Comparison of ENCODE assay signal across 8 mouse cellular contexts in the genomic region with DNA sequence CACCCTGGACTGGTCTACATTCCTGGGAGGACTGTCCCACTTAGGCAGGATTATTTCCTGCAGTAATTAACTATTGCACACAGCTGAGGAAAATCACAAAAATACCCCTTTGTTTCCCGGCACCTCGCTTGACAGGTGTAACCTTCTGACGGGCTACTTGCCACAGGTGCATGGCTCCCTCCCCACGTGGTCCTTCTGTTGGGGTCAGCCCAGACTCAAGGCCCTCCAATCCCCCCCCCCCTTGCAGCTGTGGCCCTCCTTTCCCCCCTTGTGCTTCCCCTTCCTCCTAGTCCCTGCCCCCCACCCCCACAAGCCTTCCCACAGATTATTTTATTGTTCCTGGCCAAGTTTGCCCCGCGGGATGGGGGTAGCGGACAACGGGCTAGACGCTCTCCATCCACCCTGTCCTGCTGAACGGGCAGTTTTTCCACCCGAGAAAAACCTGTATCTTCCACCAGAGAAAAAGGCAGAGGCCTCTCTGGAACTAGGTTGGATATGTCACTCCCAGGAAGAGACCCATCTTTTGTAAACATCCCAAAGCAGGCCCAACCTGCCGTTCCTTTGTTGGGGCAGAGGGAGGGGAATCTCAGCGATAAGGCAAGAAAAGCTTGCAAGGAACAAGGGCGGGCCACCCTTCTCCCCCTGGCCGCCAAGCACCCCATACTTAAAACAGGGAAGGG. TPM values are rescaled to one million over a fixed set of nuclear protein-coding genes. Genes with fewer than 3 reads are reported as not detected.
DNase-seq lines count a peak whose midpoint lies in the region; ATAC-seq and TF ChIP-seq lines count a peak whose summit lies in the region.

No protein-coding gene starts in this region.

- WGBS in kidney, postnatal 0 days, result 1% methylated on average over 15 of the region's 15 CpGs
- 2% methylated on average over 15 of the region's 15 CpGs for WGBS in macrophage (ENCODE audit: missing documents)

- no peaks in the 10 kb centered on the region for H3K27me3 ChIP-seq in kidney, postnatal 0 days (ENCODE audit: insufficient read depth, low read length)

- ATAC-seq in kidney, postnatal 0 days (replicated peaks; ENCODE audit: low FRiP score, low read depth), result no peak

- H3K4me3 ChIP-seq in left cerebral cortex, adult 2 months, result peak overlapping the region; percentile 89
- peak overlapping the region; percentile 93 for H3K4me3 ChIP-seq in embryonic fibroblast, embryonic 13.5 days (ENCODE audit: insufficient read depth, low read length)
- H3K4me3 ChIP-seq in kidney, postnatal 0 days (replicated peaks; ENCODE audit: low read depth, low read length), result peak overlapping the region; percentile 98
- peak overlapping the region; percentile 79 for H3K4me3 ChIP-seq in macrophage (ENCODE audit: inconsistent target)

- peak overlapping the region; percentile 79 for H3K4me2 ChIP-seq in kidney, postnatal 0 days (ENCODE audit: low read length)

- H3K79me2 ChIP-seq in macrophage (ENCODE audit: inconsistent target), result peaks cover 36% of the 10 kb centered on the region

- 0 out of 2 replicates have a peak, but pooled peaks cover 8% of the 10 kb centered on the region for H3K36me3 ChIP-seq in kidney, postnatal 0 days (ENCODE audit: insufficient read depth, low read length)
- no peaks in the 10 kb centered on the region for H3K36me3 ChIP-seq in macrophage (ENCODE audit: inconsistent target)

- TF ChIP-seq POLR2A in embryonic fibroblast, embryonic 13.5 days (IDR thresholded peaks at IDR 0.05; ENCODE audit: low read depth, low read length), result peak; percentile 14; the same call in 1 of the 2 replicates

- no peak for TF ChIP-seq CTCF in left cerebral cortex, adult 2 months (IDR thresholded peaks at IDR 0.05)
- no peak for TF ChIP-seq CTCF in embryonic fibroblast, embryonic 13.5 days (IDR thresholded peaks at IDR 0.05; ENCODE audit: borderline replicate concordance, insufficient read depth, low read length)
- no peak for TF ChIP-seq CTCF in kidney, postnatal 0 days (IDR thresholded peaks at IDR 0.05; ENCODE audit: low read depth)

- H3K4me1 ChIP-seq in embryonic fibroblast, embryonic 13.5 days (ENCODE audit: control insufficient read depth, insufficient read depth, low read length), result peaks cover 4% of the 10 kb centered on the region
- peaks cover 9% of the 10 kb centered on the region; the same call in 1 of the 2 replicates for H3K4me1 ChIP-seq in kidney, postnatal 0 days (replicated peaks; ENCODE audit: insufficient read depth, low read length)

- intact Hi-C loops in left cerebral cortex, adult 2 months (cut with DNase I), result loop anchor here (5.0 kb wide), 1 partner anchor 37 kb away; no protein-coding TSS in a partner anchor
- intact Hi-C loops in left cerebral cortex, postnatal 25 days (cut with DNase I), result no loop called here

- peak overlapping the region; percentile 100 for H3K27ac ChIP-seq in left cerebral cortex, adult 2 months
- peak overlapping the region; percentile 76 for H3K27ac ChIP-seq in embryonic fibroblast, embryonic 13.5 days (ENCODE audit: insufficient read depth, low read length)
- H3K27ac ChIP-seq in kidney, postnatal 0 days, result peak overlapping the region; percentile 100
- peak overlapping the region; percentile 91 for H3K27ac ChIP-seq in macrophage

- DNase-seq in left cerebral cortex, adult 2 months (ENCODE audit: extremely low spot score in 1 of 2, low spot score in 2 of 2), result no peak
- no peak for DNase-seq in left cerebral cortex, postnatal 25 days (ENCODE audit: low spot score in 2 of 2)
- DNase-seq in R1 (ENCODE audit: low read depth, low spot score), result peak; percentile 77
- DNase-seq in kidney, postnatal 0 days (ENCODE audit: low spot score), result peak; percentile 54
- DNase-seq in thymus, postnatal 36 days, result peak; percentile 9 to 34
- no peak for DNase-seq in gastrocnemius, adult 18-20 months (ENCODE audit: low spot score)

- H3K9ac ChIP-seq in kidney, postnatal 0 days (ENCODE audit: low read depth, low read length), result peak overlapping the region; percentile 98

- no peaks in the 10 kb centered on the region for H3K9me3 ChIP-seq in kidney, postnatal 0 days (replicated peaks; ENCODE audit: low read length)

RNA-seq across cellular contexts. Expression of gene Pcbp1, which starts 2.2 kb away (rescaled TPM):
- 100 to 1,000 TPM; 174 to 176 TPM for total RNA-seq in left cerebral cortex, adult 2 months (2021)
- 100 to 1,000 TPM; 183 to 189 TPM for total RNA-seq in left cerebral cortex, postnatal 25 days (2021)
- 176 and 186 TPM in 2 replicates for polyA plus RNA-seq in embryonic fibroblast, embryonic 13.5 days (2011; ENCODE audit: insufficient read length, low read depth, missing spikeins)
- polyA plus RNA-seq in kidney, postnatal 0 days (2015; fragmentation: Nextera tagmentation; extraction: Ambion mirVana), result 488 and 506 TPM in 2 replicates
- 10 to 100 TPM; 15.1 to 57.1 (median 29.5) TPM for total RNA-seq in macrophage (2018; cell fraction: chromatin; rRNA removed)
- total RNA-seq in macrophage (2018; cell fraction: cytosol; rRNA removed), result 100 to 1,000 TPM; 159 to 254 (median 209) TPM
- total RNA-seq in macrophage (2018; cell fraction: nucleus; rRNA removed), result 100 to 1,000 TPM in 6 of 26 experiments, 10 to 100 TPM in 20; 44.0 to 133 (median 80.2) TPM
- 129 to 213 TPM (median 209 TPM) in 3 replicates for polyA plus RNA-seq in macrophage (2018)
- 100 to 1,000 TPM; 114 to 128 TPM for total RNA-seq in gastrocnemius, adult 18-20 months (2021)

Comparison
In these comparisons a context has a peak if more than half of its experiments do, and no peak if none do; other contexts are left out.
1. DNase-seq: peak in R1 (single experiment), kidney, postnatal 0 days (single experiment) and thymus, postnatal 36 days (2 of 2); none in left cerebral cortex, adult 2 months (0 of 2), left cerebral cortex, postnatal 25 days (0 of 2) and gastrocnemius, adult 18-20 months (single experiment).
2. Peak in every context shown above with its lines, with median percentiles within 50 percentile points of each other: H3K27ac ChIP-seq and H3K4me3 ChIP-seq.